Mouse (Mus musculus) liver, adult 2 months (tissue): ENCODE results near the gene Gck.

Experiments used
- CTCF ChIP-seq: fragments of 200-500 bp; IDR thresholded peaks from 2 replicates; pipeline ENCODE4 v1.5.1; 2011; ENCODE audit warnings: low read depth, low read length, control low read depth
- POLR2A ChIP-seq: fragments of 200-500 bp; IDR thresholded peaks from 2 replicates; pipeline ENCODE4 v1.6.1; 2011; ENCODE audit warnings: low read length, control low read depth; ENCODE audit not compliant: insufficient read depth; ENCODE audit errors: extremely low read depth

DNA sequence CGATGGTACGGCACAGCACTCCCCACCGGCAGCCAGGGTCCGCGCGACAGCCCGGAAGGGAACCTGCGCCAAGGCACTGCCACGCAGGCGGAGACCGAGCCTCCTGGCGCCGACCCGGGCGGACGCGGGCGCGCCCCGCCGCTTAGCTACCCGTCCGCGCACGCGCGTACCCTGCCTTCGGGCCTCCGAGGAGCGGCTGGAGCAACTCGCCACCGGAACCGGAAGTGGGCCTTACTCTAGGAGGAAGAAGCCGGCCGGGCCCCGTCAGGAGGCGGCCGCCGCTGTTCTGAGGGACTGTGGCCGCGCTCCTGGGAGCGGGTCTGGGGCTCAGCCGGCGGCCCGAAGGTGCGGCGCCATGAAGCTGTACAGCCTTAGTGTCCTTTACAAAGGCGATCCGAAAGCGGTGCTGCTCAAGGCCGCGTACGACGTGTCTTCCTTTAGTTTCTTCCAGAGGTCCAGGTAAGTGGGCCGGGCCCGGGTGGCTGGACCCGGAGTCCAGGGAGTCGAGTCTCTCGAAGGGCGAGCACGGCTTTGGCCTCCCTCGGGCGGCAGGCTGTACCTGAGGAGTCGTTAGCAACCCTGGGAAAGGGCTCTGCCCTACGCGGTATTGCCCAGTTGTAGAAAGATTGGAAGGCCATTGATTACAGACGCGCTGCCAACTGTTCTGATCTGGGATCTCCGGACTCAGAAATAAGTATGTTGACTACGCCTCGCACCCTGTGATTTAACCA is 5.8 kb upstream of the Gck start, which contains the start of gene Ykt6:
- TF ChIP-seq CTCF, result no peak
- peak; percentile 74 for TF ChIP-seq POLR2A
